Mouse (Mus musculus) intestine, embryonic 16.5 days (tissue): ENCODE measurements at regions not wholly inside any gene's neighbourhood (a gene's known extent, or its start where the extent isn't known, plus 50 kb on each side); places are given as distances from the start of the nearest gene placed in this dataset.

Experiments used
- ATAC-seq: fragments of 200-750 bp; cut with Nextera tagmentation; 2 replicates; pipeline ENCODE4 v1.8.0; 2017; ENCODE audit warnings: moderate TSS enrichment, moderate library complexity
- H3K27ac ChIP-seq: fragments of 300-500 bp; sonication (generic); 2 replicates; pipeline ENCODE4 v1.5.1; 2014; ENCODE audit warnings: mild to moderate bottlenecking, low read length
- H3K27me3 ChIP-seq: fragments of 300-500 bp; sonication (generic); replicated peaks from 2 replicates; pipeline ENCODE4 v1.6.1; 2014; ENCODE audit warnings: low read length, control low read depth, mixed read lengths; ENCODE audit not compliant: control insufficient read depth, insufficient read depth
- H3K36me3 ChIP-seq: fragments of 300-500 bp; sonication (generic); 2 replicates; pipeline ENCODE4 v1.6.1; 2014; ENCODE audit warnings: low read length, control low read depth; ENCODE audit not compliant: control insufficient read depth, insufficient read depth
- H3K4me1 ChIP-seq: fragments of 300-500 bp; sonication (generic); 2 replicates; pipeline ENCODE4 v1.6.1; 2014; ENCODE audit warnings: low read length, control low read depth, mixed read lengths; ENCODE audit not compliant: control insufficient read depth, insufficient read depth
- H3K4me2 ChIP-seq: fragments of 300-500 bp; sonication (generic); 2 replicates; pipeline ENCODE4 v1.6.1; 2014; ENCODE audit warnings: low read depth, low read length, control low read depth
- H3K4me3 ChIP-seq: fragments of 300-500 bp; sonication (generic); 2 replicates; pipeline ENCODE4 v1.5.1; 2014; ENCODE audit warnings: mild to moderate bottlenecking, low read length
- H3K9ac ChIP-seq: fragments of 300-500 bp; sonication (generic); 2 replicates; pipeline ENCODE4 v1.6.1; 2014; ENCODE audit warnings: low read depth, low read length
- H3K9me3 ChIP-seq: fragments of 300-500 bp; sonication (generic); 2 replicates; pipeline ENCODE4 v1.6.1; 2016; ENCODE audit warnings: low read length, control low read depth; ENCODE audit not compliant: control insufficient read depth
- WGBS: fragments of 180-500 bp; shearing (Covaris S2); extraction: QIAGEN DNeasy Blood & Tissue Kit; methylation state at CpG from one replicate; pipeline ENCODE4 v1.1.7; 2014; 5-methylcytosine and 5-hydroxymethylcytosine counted together

DNA sequence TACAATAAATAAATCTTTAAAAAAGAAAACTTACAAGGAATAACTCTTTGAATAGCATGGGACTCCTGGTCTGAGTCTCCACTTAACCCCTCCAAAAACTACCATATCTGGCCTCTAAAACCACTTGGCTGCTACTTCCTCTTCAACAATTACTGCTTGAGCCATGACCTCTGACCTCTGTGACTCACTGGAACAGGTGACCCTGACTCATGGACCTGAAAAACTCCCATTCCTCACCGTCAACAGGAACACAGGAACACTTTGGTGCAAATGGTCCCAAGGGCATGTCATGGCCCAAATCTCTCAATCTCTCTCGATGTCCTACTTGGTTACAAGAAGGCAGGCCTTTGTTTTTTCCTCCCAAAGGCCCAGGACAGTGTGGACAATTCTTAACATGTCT lies 145.1 kb downstream of the Basp1 start:
- Histone ChIP-seq H3K4me1 (no peaks in the 10 kb centered on the region), H3K36me3 (no peaks in the 10 kb centered on the region), H3K9me3 (no peaks in the 10 kb centered on the region), H3K27me3 (no peaks in the 10 kb centered on the region), H3K9ac (no peak overlapping the region), H3K4me3 (no peak overlapping the region), H3K4me2 (no peak overlapping the region), H3K27ac (no peak overlapping the region)
- 75% methylated on average over 2 of the region's 2 CpGs for WGBS
- no peak for ATAC-seq

DNA sequence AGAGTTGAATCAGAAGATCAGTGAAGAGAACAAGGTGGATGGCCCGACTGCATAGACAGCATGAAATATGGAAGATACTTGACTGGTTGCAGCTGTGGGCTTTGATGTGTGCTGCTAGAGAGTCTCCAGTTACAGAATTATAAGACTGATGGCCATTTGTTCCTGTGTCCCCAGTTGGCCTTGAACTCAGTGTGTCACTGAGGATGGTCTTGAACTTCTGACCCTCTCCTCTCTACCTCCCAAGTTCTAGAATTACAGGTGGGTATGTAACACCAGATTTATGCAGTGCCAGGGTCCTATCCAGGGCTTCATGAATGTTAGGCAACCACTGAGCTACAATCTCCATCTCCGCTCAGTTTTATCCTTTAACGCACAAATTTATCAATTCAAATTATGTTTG lies 146.1 kb downstream of the Basp1 start:
- WGBS, result 85% methylated on average over 3 of the region's 3 CpGs
- no peaks in the 10 kb centered on the region for H3K27me3 ChIP-seq
- H3K4me1 ChIP-seq, result no peaks in the 10 kb centered on the region
- no peak overlapping the region for H3K4me2 ChIP-seq
- H3K36me3 ChIP-seq, result no peaks in the 10 kb centered on the region
- no peak for ATAC-seq
- H3K9me3 ChIP-seq, result no peaks in the 10 kb centered on the region
- H3K4me3 ChIP-seq, result no peak overlapping the region
- no peak overlapping the region for H3K9ac ChIP-seq
- H3K27ac ChIP-seq, result no peak overlapping the region

DNA sequence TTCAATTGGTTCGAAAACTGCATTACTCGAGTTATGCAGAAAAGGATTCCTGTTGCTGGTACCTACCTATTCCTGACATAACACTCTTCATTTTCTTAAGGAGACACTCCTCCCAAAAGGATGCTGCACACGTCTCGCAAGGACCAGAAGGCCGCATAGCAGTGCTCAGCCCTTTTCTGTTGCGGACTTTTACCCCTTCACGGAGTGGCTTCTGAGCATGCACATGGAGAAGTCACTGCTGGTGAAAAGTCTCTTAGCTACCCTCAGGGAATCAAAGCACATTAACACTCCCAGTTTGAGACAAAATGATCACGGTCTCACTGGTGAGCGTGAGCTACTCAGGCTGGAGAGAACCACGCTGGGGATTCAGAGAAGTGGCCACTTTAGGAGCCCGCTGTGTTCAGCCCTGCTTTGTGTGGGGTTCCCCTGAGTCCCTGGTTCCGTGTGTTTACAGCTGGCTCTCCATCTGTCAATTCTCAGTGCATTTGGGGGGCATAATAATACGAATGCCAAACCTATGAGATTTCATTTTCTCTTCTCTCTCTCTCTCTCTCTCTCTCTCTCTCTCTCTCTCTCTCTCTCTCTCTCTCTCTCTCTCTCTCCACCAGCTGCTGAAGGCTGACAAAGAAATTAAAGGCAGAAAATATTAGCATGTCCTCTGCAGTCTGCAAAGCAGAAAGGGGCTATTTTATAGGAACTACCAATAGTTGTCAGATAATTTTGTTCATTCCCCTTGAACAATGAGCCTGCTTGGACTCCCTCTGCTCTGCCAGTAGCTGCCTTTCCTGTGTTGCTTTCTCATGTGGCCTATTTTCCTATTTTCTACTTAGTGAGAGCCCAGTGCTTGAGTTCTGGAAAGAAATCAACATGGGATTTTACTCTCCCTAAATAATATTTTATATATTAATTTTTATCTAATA lies 160.7 kb downstream of the Basp1 start:
- Histone ChIP-seq H3K27me3 (no peaks in the 10 kb centered on the region), H3K9me3 (no peaks in the 10 kb centered on the region), H3K9ac (no peak overlapping the region), H3K36me3 (no peaks in the 10 kb centered on the region), H3K27ac (no peak overlapping the region), H3K4me3 (no peak overlapping the region), H3K4me1 (no peaks in the 10 kb centered on the region), H3K4me2 (no peak overlapping the region)
- no peak for ATAC-seq
- 75% methylated on average over 13 of the region's 13 CpGs for WGBS

DNA sequence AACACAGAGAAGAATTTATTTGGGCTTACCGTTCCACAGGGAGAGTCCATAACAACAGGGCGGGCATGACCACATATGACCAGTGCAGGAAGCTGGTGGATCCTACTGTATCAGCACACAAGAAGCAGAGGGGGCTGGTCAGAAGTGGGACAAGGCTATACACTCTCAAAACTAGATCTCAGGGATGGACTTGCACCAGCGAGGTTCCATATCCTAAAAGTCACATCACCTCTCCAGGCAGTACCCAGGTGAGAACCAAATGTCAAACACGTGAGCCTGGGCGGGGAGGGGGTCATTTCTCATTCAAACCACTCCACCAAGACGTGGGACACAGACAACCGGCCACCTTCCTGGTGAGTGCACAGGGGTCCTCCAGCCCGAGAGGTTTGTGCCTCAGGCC lies 167.9 kb downstream of the Basp1 start:
- H3K4me1 ChIP-seq, result no peaks in the 10 kb centered on the region
- H3K27me3 ChIP-seq, result no peaks in the 10 kb centered on the region
- no peak overlapping the region for H3K27ac ChIP-seq
- H3K9me3 ChIP-seq, result no peaks in the 10 kb centered on the region
- H3K9ac ChIP-seq, result no peak overlapping the region
- H3K36me3 ChIP-seq, result no peaks in the 10 kb centered on the region
- 89% methylated on average over 8 of the region's 8 CpGs for WGBS
- no peak for ATAC-seq
- no peak overlapping the region for H3K4me2 ChIP-seq
- H3K4me3 ChIP-seq, result no peak overlapping the region

DNA sequence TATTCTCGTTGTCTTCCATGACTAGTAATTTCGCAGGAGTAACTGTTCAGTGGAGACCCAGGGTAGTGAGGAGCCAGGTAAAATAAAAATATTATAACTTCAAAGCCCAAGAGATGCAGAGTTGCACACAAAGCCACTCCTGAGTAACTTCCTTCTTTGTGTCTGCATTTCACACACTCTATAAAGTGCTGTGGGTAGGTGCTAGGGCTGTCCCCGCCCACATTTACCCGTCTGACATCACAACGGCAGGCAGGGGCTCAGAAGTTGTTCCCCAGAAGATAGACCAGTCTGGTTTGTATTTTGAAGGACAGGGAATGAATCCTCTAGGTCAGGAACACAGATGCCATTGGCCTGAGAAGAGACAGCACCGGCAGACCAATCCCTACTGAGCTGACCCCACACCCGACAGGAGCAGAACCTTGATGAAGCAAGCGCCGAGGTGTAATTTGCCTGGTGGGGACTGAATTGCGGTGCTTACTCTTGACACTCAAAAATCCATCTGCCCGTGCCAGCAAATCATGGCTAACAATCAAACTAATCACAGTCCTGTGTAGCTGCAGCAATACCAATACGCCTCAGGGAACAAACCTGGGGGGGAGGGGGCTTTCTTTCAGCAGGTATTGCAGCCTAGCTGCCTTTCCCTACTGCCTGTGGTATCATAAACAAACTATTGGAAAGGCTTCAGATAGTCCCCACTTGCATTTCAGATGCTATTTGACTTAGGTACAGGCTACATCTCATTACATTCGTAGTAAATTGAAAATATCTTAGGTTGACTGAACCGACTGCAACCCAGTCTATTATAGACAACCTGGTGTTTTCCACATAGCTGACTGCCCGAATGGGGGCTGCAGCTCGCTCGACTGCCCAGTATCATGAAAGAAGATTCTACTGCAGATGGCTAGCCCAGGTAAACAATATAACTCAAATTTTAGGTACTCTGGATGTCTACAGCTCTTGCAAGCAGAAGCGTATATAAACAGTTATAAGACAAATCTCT lies 175.6 kb downstream of the Basp1 start:
- Histone ChIP-seq H3K36me3 (no peaks in the 10 kb centered on the region), H3K27ac (no peak overlapping the region), H3K27me3 (no peaks in the 10 kb centered on the region), H3K9me3 (no peaks in the 10 kb centered on the region), H3K4me3 (no peak overlapping the region), H3K4me1 (no peaks in the 10 kb centered on the region), H3K4me2 (no peak overlapping the region), H3K9ac (no peak overlapping the region)
- 65% methylated on average over 18 of the region's 18 CpGs for WGBS
- ATAC-seq, result no peak

DNA sequence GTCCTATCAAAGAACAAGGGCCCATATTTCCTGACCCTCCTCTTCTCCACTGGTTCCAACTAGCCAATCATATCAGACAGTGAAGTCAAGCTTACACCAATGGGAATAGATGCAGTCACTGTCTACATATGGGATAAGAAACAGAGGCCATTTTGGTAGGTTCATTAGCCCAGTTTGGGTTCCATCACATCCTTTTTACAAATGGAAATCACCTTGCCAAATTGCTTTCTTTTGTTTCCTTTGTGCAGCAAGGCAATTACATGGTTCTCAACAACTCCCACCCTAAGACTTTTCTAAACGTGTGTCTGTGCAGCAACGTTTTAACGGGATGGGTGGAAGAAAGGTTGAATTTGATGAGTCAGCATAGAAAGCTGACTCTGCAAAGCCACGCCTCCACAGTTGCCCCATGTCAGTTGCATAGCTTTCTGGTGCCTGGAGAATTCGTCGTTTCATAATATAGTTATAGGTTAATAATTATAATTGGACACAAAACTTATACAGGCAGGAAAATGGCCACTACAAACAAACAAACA lies 177.3 kb downstream of the Basp1 start:
- WGBS, result 81% methylated on average over 6 of the region's 6 CpGs
- H3K4me2 ChIP-seq, result no peak overlapping the region
- no peak overlapping the region for H3K4me3 ChIP-seq
- no peaks in the 10 kb centered on the region for H3K36me3 ChIP-seq
- no peak overlapping the region for H3K27ac ChIP-seq
- H3K27me3 ChIP-seq, result no peaks in the 10 kb centered on the region
- H3K9ac ChIP-seq, result no peak overlapping the region
- no peaks in the 10 kb centered on the region for H3K9me3 ChIP-seq
- no peak for ATAC-seq
- no peaks in the 10 kb centered on the region for H3K4me1 ChIP-seq

DNA sequence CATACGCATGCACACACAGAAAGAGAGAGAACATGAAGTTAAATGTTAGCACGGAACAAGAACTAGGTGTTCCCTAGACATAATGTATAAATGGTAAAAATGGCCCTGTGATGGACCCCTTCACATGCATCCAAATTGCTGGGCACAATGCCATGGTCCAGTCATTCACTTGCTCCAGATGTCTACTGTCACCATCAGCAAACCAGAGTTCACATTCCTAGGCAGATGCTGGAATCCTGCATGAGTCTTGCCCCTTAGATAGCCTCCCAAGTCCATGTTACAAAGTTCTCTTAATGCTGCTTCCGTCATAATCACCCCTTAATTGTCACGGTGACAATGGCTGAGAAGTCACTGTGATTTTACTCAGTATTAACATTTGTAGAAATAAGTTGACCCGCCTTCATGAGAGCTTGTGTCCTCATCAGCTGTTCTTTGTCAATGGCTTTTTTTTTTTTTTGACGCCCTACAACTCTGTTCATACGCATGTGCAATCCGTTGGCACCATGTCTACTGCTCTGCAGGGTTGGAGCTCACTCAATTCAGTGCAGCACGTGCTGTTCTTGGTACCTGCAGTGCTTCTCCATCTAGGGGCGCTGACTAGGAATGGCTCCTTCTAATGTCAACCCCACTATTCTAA lies 179.4 kb downstream of the Basp1 start:
- Histone ChIP-seq H3K4me3 (no peak overlapping the region), H3K27ac (no peak overlapping the region), H3K9ac (no peak overlapping the region), H3K4me2 (no peak overlapping the region), H3K9me3 (no peaks in the 10 kb centered on the region), H3K4me1 (no peaks in the 10 kb centered on the region), H3K36me3 (no peaks in the 10 kb centered on the region), H3K27me3 (no peaks in the 10 kb centered on the region)
- ATAC-seq, result no peak
- 87% methylated on average over 10 of the region's 10 CpGs for WGBS

DNA sequence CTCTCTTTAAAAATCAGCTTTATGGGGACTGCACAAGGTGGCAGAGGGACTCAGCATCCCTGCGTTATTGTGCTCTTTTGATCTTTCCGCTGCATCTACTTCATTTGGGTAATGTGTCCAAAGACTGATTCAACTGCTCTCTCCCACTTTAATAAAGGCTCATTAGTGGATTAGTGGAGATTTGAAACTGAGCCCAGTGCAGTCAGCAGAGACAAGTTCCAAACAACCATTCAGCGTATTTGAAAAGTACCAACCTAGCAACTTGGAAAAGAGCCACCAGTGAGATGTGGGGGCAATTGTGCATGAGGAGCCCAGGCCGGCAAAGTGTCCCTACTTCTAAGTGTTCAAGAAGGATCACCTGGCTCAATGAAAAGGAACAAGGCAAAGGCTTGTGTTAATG lies 183.4 kb downstream of the Basp1 start:
- no peaks in the 10 kb centered on the region for H3K27me3 ChIP-seq
- no peaks in the 10 kb centered on the region for H3K9me3 ChIP-seq
- no peak overlapping the region for H3K27ac ChIP-seq
- no peaks in the 10 kb centered on the region for H3K36me3 ChIP-seq
- H3K9ac ChIP-seq, result no peak overlapping the region
- no peak overlapping the region for H3K4me2 ChIP-seq
- H3K4me1 ChIP-seq, result no peaks in the 10 kb centered on the region
- 87% methylated on average over 4 of the region's 4 CpGs for WGBS
- no peak overlapping the region for H3K4me3 ChIP-seq
- ATAC-seq, result no peak

DNA sequence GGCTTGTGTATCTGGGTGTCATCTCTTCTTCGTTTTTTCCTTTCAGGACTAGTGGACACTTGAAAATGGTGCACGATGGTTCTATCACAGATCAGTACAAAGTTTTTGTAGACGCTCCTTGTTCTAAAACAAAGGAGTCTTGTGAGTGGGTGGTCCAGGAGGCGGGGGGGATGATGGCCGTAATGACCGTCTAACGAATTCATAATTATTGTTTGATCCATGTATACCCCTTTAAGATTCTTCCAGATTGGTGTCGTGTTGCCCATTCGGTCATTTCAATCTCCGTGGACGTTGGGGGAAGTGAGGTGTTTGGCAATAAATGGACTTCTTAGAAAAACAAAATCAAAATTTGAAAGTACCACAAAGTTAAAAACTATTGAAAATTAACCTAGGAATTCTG lies 183.8 kb downstream of the Basp1 start:
- Histone ChIP-seq H3K27ac (no peak overlapping the region), H3K4me2 (no peak overlapping the region), H3K27me3 (no peaks in the 10 kb centered on the region), H3K9me3 (no peaks in the 10 kb centered on the region), H3K4me3 (no peak overlapping the region), H3K36me3 (no peaks in the 10 kb centered on the region), H3K9ac (no peak overlapping the region), H3K4me1 (no peaks in the 10 kb centered on the region)
- 91% methylated on average over 11 of the region's 11 CpGs for WGBS
- no peak for ATAC-seq
